In the genomic region with DNA sequence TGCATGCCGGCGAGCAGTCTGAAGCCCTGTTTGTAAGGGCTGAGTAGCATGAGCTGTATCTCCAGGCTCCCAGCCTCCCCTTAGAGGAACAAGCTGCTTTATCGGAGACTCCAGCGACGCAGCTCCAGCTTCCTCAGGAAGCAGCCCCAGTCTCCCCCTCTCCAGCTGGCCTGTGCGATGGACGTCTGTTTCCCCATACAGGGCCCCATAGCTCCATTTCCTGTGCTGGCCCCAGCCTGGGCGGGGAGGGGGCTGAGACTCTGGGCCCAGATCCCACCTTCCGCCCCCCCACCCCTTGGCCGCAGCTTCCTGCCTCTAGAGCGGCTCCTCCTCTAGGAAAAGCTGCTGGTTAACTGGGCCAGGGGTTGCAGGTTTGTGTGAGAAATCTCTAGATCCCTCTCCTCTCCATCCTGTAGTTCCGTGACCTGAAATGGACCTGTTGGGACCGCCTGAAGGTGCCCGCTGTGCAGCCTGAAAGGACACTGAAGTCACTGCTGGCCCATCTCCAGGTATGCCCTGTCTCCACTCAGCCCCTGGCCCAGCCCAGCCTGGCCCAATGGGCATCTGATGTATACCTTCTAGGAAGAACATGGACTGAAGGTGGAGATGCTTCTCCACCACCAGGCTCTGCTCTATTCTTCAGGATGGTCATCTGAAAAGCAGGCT, we compare ENCODE assay signal across 8 mouse cellular contexts. TPM values are rescaled to one million over a fixed set of nuclear protein-coding genes. Genes with fewer than 3 reads are reported as not detected.
A peak's percentile ranks its signal among the peaks of the same experiment; 100 is the strongest.
DNase-seq lines count a peak whose midpoint lies in the region; ATAC-seq and TF ChIP-seq lines count a peak whose summit lies in the region.

A gene (plus strand): TSS at position 378 of the 666 bp plus-strand sequence.

- no peaks in the 10 kb centered on the region for H3K79me2 ChIP-seq in liver, adult 2 months (ENCODE audit: control insufficient read depth, insufficient read depth, low read length)

- no peak for TF ChIP-seq CTCF in cortical plate, adult 2 months (IDR thresholded peaks at IDR 0.05; ENCODE audit: extremely low read depth, insufficient read depth, low read length)
- no peak for TF ChIP-seq CTCF in liver, adult 2 months (IDR thresholded peaks at IDR 0.05; ENCODE audit: low read depth, low read length)

- H3K9me3 ChIP-seq in intestine, embryonic 16.5 days (ENCODE audit: control insufficient read depth, low read length) = no peaks in the 10 kb centered on the region
- no peaks in the 10 kb centered on the region for H3K9me3 ChIP-seq in midbrain, embryonic 16.5 days (replicated peaks; ENCODE audit: control insufficient read depth, low read length, poor library complexity, severe bottlenecking)

- ATAC-seq in frontal cortex, adult (ENCODE audit: low TSS enrichment) = peak; percentile 10; the same call in 1 of the 2 replicates
- ATAC-seq in intestine, embryonic 16.5 days = peak; percentile 66
- no peak for ATAC-seq in midbrain, embryonic 16.5 days

- no peak for DNase-seq in frontal cortex, postnatal 36 days (ENCODE audit: low spot score in 2 of 2)
- DNase-seq in gastrocnemius, postnatal 4 days (ENCODE audit: low spot score in 2 of 2) = peak; percentile 69 to 83
- DNase-seq in liver, adult 2 months (ENCODE audit: extremely low read depth, low read depth, low spot score) = peak; percentile 36
- DNase-seq in thymus, adult 18-20 months = peak; percentile 52 to 66

- H3K4me2 ChIP-seq in intestine, embryonic 16.5 days (ENCODE audit: low read depth, low read length) = peak within 1 kb of the TSS; percentile 88
- H3K4me2 ChIP-seq in midbrain, embryonic 16.5 days (ENCODE audit: low read length) = peak within 1 kb of the TSS; percentile 89; the same call in 1 of the 2 replicates

- 0 out of 2 replicates have a peak within 1 kb of the TSS, but pooled peaks have one; percentile 16 for H3K4me3 ChIP-seq in cortical plate, adult 2 months (ENCODE audit: insufficient read depth, low read length)
- peak within 1 kb of the TSS; percentile 86 for H3K4me3 ChIP-seq in intestine, embryonic 16.5 days (ENCODE audit: low read length)
- no peak within 1 kb of the TSS; the same call in 1 of the 2 replicates for H3K4me3 ChIP-seq in liver, adult 2 months (ENCODE audit: insufficient read depth, low read depth, low read length)
- 0 out of 2 replicates have a peak within 1 kb of the TSS, but pooled peaks have one; percentile 3 for H3K4me3 ChIP-seq in midbrain, embryonic 16.5 days (ENCODE audit: low read depth, low read length)

- H3K27me3 ChIP-seq in intestine, embryonic 16.5 days (replicated peaks; ENCODE audit: control insufficient read depth, insufficient read depth, low read length) = no peaks in the 10 kb centered on the region
- H3K27me3 ChIP-seq in liver, adult 2 months (ENCODE audit: control insufficient read depth, insufficient read depth, low read length) = no peaks in the 10 kb centered on the region
- peaks cover 7% of the 10 kb centered on the region for H3K27me3 ChIP-seq in midbrain, embryonic 16.5 days (ENCODE audit: control insufficient read depth, insufficient read depth, low read depth, low read length)

- peak within 1 kb of the TSS; percentile 81 for H3K9ac ChIP-seq in intestine, embryonic 16.5 days (ENCODE audit: low read depth, low read length)
- no peak within 1 kb of the TSS; the same call in 1 of the 2 replicates for H3K9ac ChIP-seq in liver, adult 2 months (ENCODE audit: low read depth, low read length)
- H3K9ac ChIP-seq in midbrain, embryonic 16.5 days (ENCODE audit: low read depth, low read length) = no peak within 1 kb of the TSS

- H3K27ac ChIP-seq in cortical plate, adult 2 months (ENCODE audit: insufficient read depth, low read length) = peak within 1 kb of the TSS; percentile 97
- peak within 1 kb of the TSS; percentile 100 for H3K27ac ChIP-seq in intestine, embryonic 16.5 days (ENCODE audit: low read length)
- H3K27ac ChIP-seq in liver, adult 2 months (replicated peaks; ENCODE audit: insufficient read depth, low read depth, low read length) = peak within 1 kb of the TSS; percentile 82
- H3K27ac ChIP-seq in midbrain, embryonic 16.5 days (ENCODE audit: low read length) = peak within 1 kb of the TSS; percentile 75

- no peak for TF ChIP-seq POLR2A in cortical plate, adult 2 months (IDR thresholded peaks at IDR 0.05; ENCODE audit: extremely low read depth, insufficient read depth, low read length)
- TF ChIP-seq POLR2A in liver, adult 2 months (IDR thresholded peaks at IDR 0.05; ENCODE audit: extremely low read depth, insufficient read depth, low read length) = no peak

- 40% methylated on average over 13 of the region's 14 CpGs for WGBS in intestine, embryonic 16.5 days
- 68% methylated on average over 14 of the region's 14 CpGs for WGBS in liver, adult 2 months
- 65% methylated on average over 14 of the region's 14 CpGs for WGBS in midbrain, embryonic 16.5 days

- H3K4me1 ChIP-seq in cortical plate, adult 2 months (ENCODE audit: control insufficient read depth, insufficient read depth, low read length) = peaks cover 8% of the 10 kb centered on the region
- peaks cover 31% of the 10 kb centered on the region for H3K4me1 ChIP-seq in intestine, embryonic 16.5 days (ENCODE audit: control insufficient read depth, insufficient read depth, low read length)
- H3K4me1 ChIP-seq in liver, adult 2 months (ENCODE audit: control insufficient read depth, insufficient read depth, low read length) = peaks cover 10% of the 10 kb centered on the region; the same call in 1 of the 2 replicates
- H3K4me1 ChIP-seq in midbrain, embryonic 16.5 days (ENCODE audit: control insufficient read depth, insufficient read depth, low read length) = peaks cover 10% of the 10 kb centered on the region

- H3K36me3 ChIP-seq in intestine, embryonic 16.5 days (ENCODE audit: control insufficient read depth, insufficient read depth, low read length) = no peaks in the 10 kb centered on the region
- H3K36me3 ChIP-seq in liver, adult 2 months (ENCODE audit: control insufficient read depth, insufficient read depth, low read length) = no peaks in the 10 kb centered on the region
- H3K36me3 ChIP-seq in midbrain, embryonic 16.5 days (ENCODE audit: control insufficient read depth, insufficient read depth, low read length) = no peaks in the 10 kb centered on the region

RNA-seq across cellular contexts. Expression of the gene that starts here (rescaled TPM):
- 0.15 and 0.35 TPM in 2 replicates for polyA plus RNA-seq in cortical plate, adult 2 months (2012; rRNA removed)
- under 1 TPM; 0.76 to 0.91 TPM for total RNA-seq in gastrocnemius, postnatal 4 days (2021)
- 4.5 and 5.0 TPM in 2 replicates for polyA plus RNA-seq in intestine, embryonic 16.5 days (2015; fragmentation: Nextera tagmentation; extraction: Ambion mirVana)
- total RNA-seq in liver, adult 2 months (2014; rRNA removed) = not detected in 2 replicates
- 0.10 TPM in 1 of 2 replicates, not detected in the other for polyA plus RNA-seq in liver, adult 2 months (2012; rRNA removed)
- polyA plus RNA-seq in midbrain, embryonic 16.5 days (2015; fragmentation: Nextera tagmentation; extraction: Ambion mirVana) = 0.65 and 0.67 TPM in 2 replicates

Comparison
In these comparisons a context has a peak if more than half of its experiments do, and no peak if none do; other contexts are left out.
1. Peak in DNase-seq in gastrocnemius, postnatal 4 days; RNA of the gene not detected or under 1 TPM.
2. Peak in DNase-seq and H3K27ac ChIP-seq in liver, adult 2 months; RNA of the gene not detected or under 1 TPM.
3. DNase-seq: peak in thymus, adult 18-20 months (2 of 2); none in frontal cortex, postnatal 36 days (0 of 2).
4. Peak in every context shown above with its lines, with median percentiles within 50 percentile points of each other: H3K27ac ChIP-seq.